Mouse (Mus musculus) kidney, postnatal 36 days (tissue): ENCODE results near the gene Ift52.
A peak's percentile ranks its signal among the peaks of the same experiment; 100 is the strongest.

Experiments
- DNase-seq, 2 experiments: peaks; one replicate each; pipeline ENCODE4 v3.0.0; 2021 to 2022; ENCODE audit warnings: mixed read lengths in 2 of 2

The Ift52 gene

GRCm38 (mm10) chr2:163016916-163017743 lies at the start of gene Ift52:
TSS of gene Ift52 (plus strand) at chr2:163017354.
- DNase-seq: peak; percentile 94 to 97

GRCm38 (mm10) chr2:162968357-162968756 lies 48.8 kb upstream of the Ift52 start:
- peak; percentile 62 to 77 for DNase-seq

- no peak for DNase-seq
Measured at GRCm38 (mm10) chr2:162969101-162969500, 48.1 kb upstream of the Ift52 start.

DNA sequence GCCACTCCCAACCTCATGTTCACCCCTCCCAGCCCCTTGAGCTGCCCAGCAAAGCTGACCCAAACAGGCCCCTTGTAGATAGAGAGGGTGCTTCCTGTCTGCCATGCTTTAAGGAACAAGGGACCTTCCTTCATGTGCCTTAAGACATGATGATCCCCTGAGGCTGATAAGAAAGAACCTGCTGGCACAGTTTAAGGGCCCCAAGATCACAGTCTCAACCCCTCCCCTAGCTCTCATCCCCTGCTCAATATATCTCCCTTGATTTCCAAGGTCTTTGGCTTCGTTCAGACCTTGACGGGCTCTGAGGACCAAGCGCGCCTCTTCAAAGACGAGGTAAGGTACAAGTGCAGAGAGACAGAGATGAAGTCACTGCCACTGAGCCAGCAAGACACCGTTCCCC lies 46.3 kb upstream of the Ift52 start:
- DNase-seq: no peak

DNA sequence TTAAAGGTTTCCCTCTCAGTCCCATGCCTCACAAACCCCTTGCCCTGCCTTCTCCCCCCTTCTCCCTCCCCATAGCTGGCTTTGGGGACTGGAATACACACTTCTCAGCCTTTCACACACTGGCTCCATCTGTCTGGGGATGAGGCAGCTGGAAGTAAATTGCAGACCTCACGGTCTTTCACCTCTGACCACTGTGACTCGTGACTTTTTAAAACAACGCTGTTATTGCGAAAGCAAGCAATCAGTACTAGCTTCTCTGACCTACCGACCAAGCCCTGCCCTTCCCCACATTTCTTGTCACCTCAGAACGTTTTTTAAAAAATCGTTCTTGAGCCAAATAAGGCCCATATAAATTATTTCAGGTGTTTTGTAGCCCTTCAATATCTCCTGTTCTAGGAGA lies 44.4 kb upstream of the Ift52 start:
- DNase-seq: peak in 1 of 2 experiments; percentile 70

DNA sequence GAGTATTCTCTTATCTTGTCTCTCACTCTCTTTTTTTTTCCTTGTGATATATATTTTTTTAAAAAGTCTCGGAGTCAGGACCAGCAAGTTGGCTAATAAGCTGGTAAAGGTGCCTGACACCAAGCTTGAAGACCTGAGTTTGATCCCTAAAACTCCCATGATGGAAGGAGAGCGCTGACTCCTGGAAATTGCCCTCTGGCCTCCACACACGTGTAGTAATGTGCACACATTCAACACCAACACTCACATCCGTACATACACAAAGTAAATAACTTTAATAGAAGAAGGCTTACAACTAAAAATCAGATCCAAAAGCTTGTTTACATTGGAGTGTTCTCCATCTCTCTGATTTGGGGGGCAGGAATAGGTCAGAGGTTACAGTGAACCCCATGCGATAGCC lies 43.9 kb upstream of the Ift52 start:
- DNase-seq: no peak

GRCm38 (mm10) chr2:162973637-162974036 lies 43.5 kb upstream of the Ift52 start:
- DNase-seq: no peak

DNA sequence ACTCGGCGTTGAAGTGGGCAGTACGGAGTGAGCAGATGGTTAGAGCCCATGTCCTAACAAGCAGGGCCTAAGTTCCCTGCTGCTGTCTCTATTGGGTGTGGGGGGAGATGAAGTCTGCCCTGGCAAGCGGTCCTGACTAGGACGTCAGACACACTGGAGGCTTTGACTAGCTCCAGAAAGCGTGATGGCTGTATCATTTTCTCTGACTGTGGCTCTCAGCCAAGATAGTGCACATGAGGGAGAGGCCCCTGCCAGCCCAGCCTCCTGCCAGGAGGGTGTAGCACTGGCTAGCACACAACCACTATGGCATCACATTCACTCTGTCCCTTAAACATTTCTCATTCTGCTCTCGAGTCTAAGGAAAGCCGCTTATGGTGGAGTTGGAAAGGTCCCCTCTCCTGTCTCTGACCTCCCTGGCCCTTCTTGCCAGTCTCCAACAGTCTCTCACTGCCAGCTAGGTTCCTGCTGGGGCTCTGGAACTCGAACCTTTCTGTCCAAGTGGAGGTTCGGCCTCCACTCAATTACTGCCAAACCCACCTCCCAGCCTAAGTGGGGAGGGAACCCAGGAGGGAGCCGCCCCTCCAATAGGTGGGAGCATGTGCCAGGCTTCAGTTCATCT lies 41.9 kb upstream of the Ift52 start:
- DNase-seq: no peak

DNA sequence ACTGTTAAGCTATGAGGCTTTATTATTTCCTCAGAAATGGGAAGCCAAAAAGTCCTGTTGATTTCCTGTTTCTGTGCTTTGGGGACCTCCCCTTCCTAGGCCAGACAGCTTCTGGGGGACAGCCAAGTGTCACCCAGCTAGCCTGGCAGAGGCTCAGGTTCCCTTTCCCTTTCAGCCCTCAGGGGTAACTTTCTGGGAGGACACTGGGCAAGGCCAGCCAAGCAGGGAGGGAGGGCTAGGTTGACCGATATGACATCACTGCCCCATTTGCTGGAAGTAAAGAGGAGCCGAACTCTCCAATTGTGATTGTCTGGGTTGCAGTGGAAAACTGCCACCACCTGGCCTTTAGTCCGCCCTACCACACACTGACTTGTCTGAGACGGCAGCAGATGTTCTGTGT lies 41.2 kb upstream of the Ift52 start:
- peak; percentile 68 to 72 for DNase-seq

GRCm38 (mm10) chr2:162984381-162984780 lies 32.8 kb upstream of the Ift52 start:
- DNase-seq: peak; percentile 73 to 84

GRCm38 (mm10) chr2:162985923-162986322 lies 31.2 kb upstream of the Ift52 start:
- peak; percentile 95 to 97 for DNase-seq

DNA sequence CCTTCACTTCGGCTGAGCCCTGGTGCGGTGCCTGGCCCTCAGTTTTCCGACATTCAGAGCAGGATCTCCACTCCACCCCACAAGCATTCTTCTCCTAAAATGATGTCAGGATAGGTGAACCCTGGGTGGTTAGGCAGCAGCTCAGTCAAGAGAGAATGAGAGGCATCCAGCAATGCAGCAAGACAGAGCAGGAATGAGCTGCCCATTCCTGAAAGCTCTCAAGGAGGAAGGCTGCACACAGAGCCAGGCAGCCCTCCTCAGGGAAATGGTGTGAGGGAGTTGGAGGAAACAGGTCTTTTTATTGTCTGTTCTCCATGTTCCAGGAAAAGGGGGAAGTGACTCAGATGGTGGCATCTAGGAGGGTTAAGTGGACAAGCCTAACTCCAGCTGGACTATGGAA lies 30.4 kb upstream of the Ift52 start:
- DNase-seq: no peak

- peak; percentile 87 to 96 for DNase-seq
Measured at GRCm38 (mm10) chr2:162987218-162987617, 29.9 kb upstream of the Ift52 start, which contains the start of gene Sgk2. TSS of gene Sgk2 (plus strand) at chr2:162987330.

DNA sequence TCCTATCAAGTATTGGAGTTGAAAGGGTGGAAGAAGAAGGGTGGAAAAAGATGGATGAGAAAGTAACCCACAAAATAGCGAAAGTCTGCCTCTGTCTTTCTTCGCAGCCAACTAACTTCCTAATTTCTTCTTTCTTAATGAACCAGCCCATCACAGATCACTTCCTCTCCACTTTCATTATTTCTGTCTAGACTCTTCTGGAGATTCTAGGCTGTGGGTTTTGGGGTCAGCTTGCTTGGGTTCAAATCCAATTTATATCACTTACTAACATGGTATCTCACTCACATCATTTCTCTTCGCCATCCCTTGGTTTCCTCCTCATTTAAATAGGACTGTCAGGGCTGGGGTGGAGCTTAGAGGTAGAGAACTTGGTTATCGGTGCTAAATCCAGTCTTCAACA lies 28.9 kb upstream of the Ift52 start:
- DNase-seq: no peak

DNA sequence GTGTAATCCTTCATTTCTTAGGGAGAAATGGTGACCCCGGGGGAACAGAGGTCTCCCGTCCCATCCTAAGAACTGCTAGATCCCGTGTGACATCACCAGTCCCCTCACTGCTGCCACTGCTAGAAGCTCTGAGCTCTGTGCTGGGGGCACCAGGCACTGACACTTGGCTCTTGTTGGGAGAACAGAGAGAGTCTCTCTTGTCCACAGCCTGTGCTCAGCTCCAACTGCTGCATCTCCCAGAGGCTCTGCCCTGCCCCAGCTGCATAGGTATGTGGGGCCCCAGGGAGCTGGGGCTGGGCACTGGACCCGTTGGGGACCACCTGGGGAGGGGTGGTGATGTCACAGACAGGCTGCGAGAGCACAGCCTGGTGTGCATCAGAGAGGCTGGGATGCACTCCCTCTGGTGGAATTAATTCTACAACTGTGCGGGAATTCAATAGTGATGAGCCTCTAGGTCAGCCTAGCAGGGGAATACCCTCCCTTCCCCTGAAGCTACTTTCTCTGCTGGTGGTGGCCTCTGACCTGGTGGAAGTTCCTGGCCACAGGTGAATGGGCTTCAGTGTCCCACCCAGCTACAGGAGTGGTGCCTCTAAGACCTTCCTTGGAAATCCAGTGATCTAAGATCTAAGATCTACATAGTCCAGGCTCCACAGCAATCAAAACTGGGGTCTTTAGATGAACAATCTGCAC lies 25.6 kb upstream of the Ift52 start:
- peak in 1 of 2 experiments; percentile 56 for DNase-seq

GRCm38 (mm10) chr2:162992084-162992437 lies 25.1 kb upstream of the Ift52 start:
- peak; percentile 51 to 78 for DNase-seq

DNA sequence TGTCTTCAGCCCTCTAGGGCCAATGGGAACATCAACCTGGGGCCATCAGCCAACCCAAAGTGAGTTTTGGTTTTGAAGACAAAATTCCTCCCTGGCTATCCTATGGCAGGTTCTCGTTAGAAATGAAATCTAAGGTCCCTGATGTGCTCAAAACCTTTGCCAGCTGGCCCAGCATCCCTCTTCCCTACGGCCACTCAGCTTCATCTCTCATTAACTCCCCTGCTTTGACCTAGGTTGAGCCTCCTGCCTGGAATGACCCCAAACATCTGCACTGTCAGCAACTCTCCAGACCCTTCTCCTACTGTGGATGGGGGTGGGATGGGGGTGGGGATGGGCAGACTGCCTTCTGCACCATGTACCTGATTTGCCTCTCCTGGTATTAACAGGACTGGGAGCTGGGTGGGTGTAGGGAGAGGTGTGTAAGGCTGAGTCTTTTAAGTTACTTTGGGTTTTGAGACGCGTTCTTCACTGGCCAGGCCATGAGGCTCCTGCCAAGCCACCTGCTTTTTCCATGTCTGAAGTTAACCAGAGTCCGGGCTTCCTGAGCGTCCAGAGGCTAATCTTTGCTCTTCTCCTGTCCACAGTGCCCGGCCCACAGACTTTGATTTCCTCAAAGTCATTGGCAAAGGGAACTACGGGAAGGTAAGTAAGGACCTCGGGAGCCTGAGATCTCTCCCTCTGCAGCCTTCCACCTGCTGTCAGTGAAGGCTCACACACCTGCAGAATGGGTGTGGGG lies 23.1 kb upstream of the Ift52 start:
- peak; percentile 72 to 81 for DNase-seq

- peak; percentile 57 to 78 for DNase-seq
Measured at GRCm38 (mm10) chr2:162998528-162999230, 18.5 kb upstream of the Ift52 start.

- peak; percentile 59 to 79 for DNase-seq
Measured at GRCm38 (mm10) chr2:162999744-163000143, 17.4 kb upstream of the Ift52 start.

DNA sequence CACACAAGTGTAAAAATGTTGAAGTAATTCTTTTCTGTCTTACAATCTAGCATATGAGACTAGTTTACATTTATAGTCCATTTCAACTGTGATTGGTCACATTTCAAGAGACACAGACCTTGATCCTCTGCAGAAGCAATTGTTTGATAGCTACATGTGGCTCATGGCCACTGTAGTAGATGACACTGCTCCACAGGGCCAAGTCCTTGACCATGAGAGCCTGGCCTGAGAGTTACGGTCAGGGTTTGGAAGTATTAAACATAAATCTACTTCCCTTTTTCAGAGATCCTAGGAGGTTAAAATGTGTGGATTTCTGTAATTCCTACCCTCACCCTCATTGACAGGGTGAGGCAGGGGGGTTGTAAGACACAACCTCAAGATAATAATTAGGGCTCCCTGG lies 16.1 kb upstream of the Ift52 start:
- no peak for DNase-seq

DNA sequence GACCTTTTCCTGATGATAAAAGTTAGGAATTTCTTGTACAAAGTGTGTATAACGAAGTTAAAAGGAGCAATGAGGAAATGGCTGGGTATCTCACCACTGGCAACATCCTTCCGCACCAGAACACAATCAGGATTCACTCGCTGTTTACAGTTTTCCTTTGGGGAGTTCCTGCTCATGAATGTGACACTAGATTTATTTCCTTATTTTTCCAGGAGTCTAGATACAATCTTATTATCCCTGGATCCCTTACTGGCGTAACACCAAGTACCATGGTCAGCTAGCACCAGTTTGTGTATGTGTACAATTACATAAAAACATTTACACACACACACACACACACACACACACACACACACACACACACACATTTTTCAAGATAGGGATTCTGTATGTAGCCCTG lies 9.9 kb upstream of the Ift52 start:
- no peak for DNase-seq

DNA sequence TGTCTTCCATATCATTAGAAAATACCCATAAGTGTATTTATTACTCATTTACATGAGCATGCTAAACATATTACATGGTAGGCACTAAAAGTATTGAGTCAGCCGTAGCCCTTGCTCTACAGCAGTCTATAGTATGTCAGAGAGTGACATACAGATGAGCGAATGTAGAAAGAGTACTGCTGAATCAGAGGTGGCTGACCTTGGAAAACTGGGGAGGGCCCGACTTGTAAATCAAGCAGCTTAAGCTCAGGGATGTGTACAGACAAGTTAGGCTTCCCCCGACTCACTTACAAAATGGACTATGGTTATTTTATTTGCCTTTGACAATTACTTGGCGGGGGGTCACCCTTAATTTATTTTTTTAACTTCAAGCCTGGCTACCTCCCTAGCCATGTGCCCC lies 14.1 kb downstream of the Ift52 start:
- DNase-seq: no peak
